Mouse (Mus musculus) spleen, adult 2 months (tissue): ENCODE measurements around the gene Gm17019.
"Not testable (repeated sequence)": the region's sequence is repeated elsewhere in the genome, so short reads cannot be mapped to it uniquely, and the experiment has no call there.

Source experiments
- CTCF ChIP-seq: fragments of 200-500 bp; IDR thresholded peaks from 2 replicates; pipeline ENCODE4 v1.5.1; 2011; ENCODE audit warnings: mild to moderate bottlenecking, inconsistent platforms; ENCODE audit not compliant: insufficient read depth, insufficient read length, insufficient replicate concordance; ENCODE audit errors: extremely low read depth
- POLR2A ChIP-seq: fragments of 200-500 bp; IDR thresholded peaks from 2 replicates; pipeline ENCODE4 v1.6.1; 2011; ENCODE audit warnings: low read depth, low read length, inconsistent platforms

GRCm38 (mm10) chr5:15061638-15062384, 29.0 kb upstream of the Gm17019 start:
- not testable (repeated sequence) for TF ChIP-seq CTCF, POLR2A
